Mouse (Mus musculus) spleen, postnatal 10 days (tissue): Measurements from ENCODE around the gene Clmn.
"Not testable (repeated sequence)": the region's sequence is repeated elsewhere in the genome, so short reads cannot be mapped to it uniquely, and the experiment has no call there.

Source experiments
- DNase-seq, 2 experiments: peaks; one replicate each; pipeline ENCODE4 v3.0.0; 2021 to 2022; ENCODE audit warnings: low spot score in 2 of 2

Clmn gene

GRCm38 (mm10) chr12:104758066-104758465, 106.8 kb downstream of the Clmn start:
- no peak for DNase-seq

GRCm38 (mm10) chr12:104753686-104754085, 111.2 kb downstream of the Clmn start:
- no peak for DNase-seq

GRCm38 (mm10) chr12:104751814-104752765, 112.8 kb downstream of the Clmn start, which contains the start of gene Dicer1:
Gene Dicer1 (minus strand): TSS chr12:104751952.
- DNase-seq, result peak; percentile 96 to 98

- no peak for DNase-seq
These were observed 113.5 kb downstream of the Clmn start for GRCm38 (mm10) chr12:104751331-104751813.

- DNase-seq, result no peak
These were observed 115.9 kb downstream of the Clmn start for GRCm38 (mm10) chr12:104748946-104749345.

GRCm38 (mm10) chr12:104747252-104747651, 117.6 kb downstream of the Clmn start:
- no peak for DNase-seq

- DNase-seq, result no peak
These were observed 118.3 kb downstream of the Clmn start for GRCm38 (mm10) chr12:104746601-104747000.

GRCm38 (mm10) chr12:104743687-104744086, 121.2 kb downstream of the Clmn start:
- DNase-seq, result no peak

- DNase-seq, result peak in 1 of 2 experiments; percentile 45
These were observed 122.6 kb downstream of the Clmn start for GRCm38 (mm10) chr12:104742247-104742646.

GRCm38 (mm10) chr12:104740841-104741787, 123.8 kb downstream of the Clmn start:
- DNase-seq, result no peak

GRCm38 (mm10) chr12:104738931-104739330, 125.9 kb downstream of the Clmn start:
- no peak for DNase-seq

GRCm38 (mm10) chr12:104738446-104738845, 126.4 kb downstream of the Clmn start:
- no peak for DNase-seq

- DNase-seq, result no peak
These were observed 127.2 kb downstream of the Clmn start for GRCm38 (mm10) chr12:104737666-104738065.

GRCm38 (mm10) chr12:104735993-104736395, 128.9 kb downstream of the Clmn start:
- DNase-seq, result no peak

GRCm38 (mm10) chr12:104733165-104733564, 131.7 kb downstream of the Clmn start:
- no peak for DNase-seq

- no peak for DNase-seq
These were observed 133.1 kb downstream of the Clmn start for GRCm38 (mm10) chr12:104731782-104732181.

- not testable (repeated sequence) for DNase-seq
These were observed 138.4 kb downstream of the Clmn start for GRCm38 (mm10) chr12:104726436-104726835.

- no peak for DNase-seq
These were observed 142.8 kb downstream of the Clmn start for GRCm38 (mm10) chr12:104722056-104722455.

GRCm38 (mm10) chr12:104721011-104721410, 143.9 kb downstream of the Clmn start:
- no peak for DNase-seq

GRCm38 (mm10) chr12:104718956-104719355, 145.9 kb downstream of the Clmn start:
- DNase-seq, result no peak

GRCm38 (mm10) chr12:104716409-104716808, 148.5 kb downstream of the Clmn start:
- no peak for DNase-seq

- no peak for DNase-seq
These were observed 149.4 kb downstream of the Clmn start for GRCm38 (mm10) chr12:104715453-104715852.
